Mouse (Mus musculus): ENCODE measurements around the gene B2m. TPM values are rescaled to one million over a fixed set of nuclear protein-coding genes. Genes with fewer than 3 reads are reported as not detected.
A peak's percentile ranks its signal among the peaks of the same experiment; 100 is the strongest.

B2m gene
- polyA plus RNA-seq, 1 experiment: 1,325 TPM

GRCm38 (mm10) chr2:122149716-122150115, 2.2 kb downstream of the B2m start:
- 34% methylated on average over 3 of the region's 3 CpGs for WGBS
- no peak for TF ChIP-seq POLR2A (IDR thresholded peaks at IDR 0.05; ENCODE audit: low read depth, low read length)
- no peak for TF ChIP-seq CTCF (IDR thresholded peaks at IDR 0.05; ENCODE audit: extremely low read depth, insufficient read length, insufficient replicate concordance, low read depth, low read length)
- Histone ChIP-seq H3K27ac (ENCODE audit: insufficient read depth, low read depth, low read length) (no peak overlapping the region), H3K4me3 (ENCODE audit: low read depth, low read length) (no peak overlapping the region; the same call in 1 of the 2 replicates), H3K4me1 (ENCODE audit: control insufficient read depth, insufficient read depth, insufficient read length, low read length) (peaks cover 9% of the 10 kb centered on the region), H3K27me3 (ENCODE audit: control insufficient read depth, insufficient read depth, low read length) (no peaks in the 10 kb centered on the region), H3K36me3 (ENCODE audit: control insufficient read depth, insufficient read depth, low read length) (peaks cover 46% of the 10 kb centered on the region)

- Histone ChIP-seq H3K27ac (ENCODE audit: insufficient read depth, low read depth, low read length) (no peak overlapping the region), H3K36me3 (ENCODE audit: control insufficient read depth, insufficient read depth, low read length) (peaks cover 54% of the 10 kb centered on the region), H3K4me3 (ENCODE audit: low read depth, low read length) (peak overlapping the region; percentile 24; the same call in 1 of the 2 replicates), H3K27me3 (ENCODE audit: control insufficient read depth, insufficient read depth, low read length) (no peaks in the 10 kb centered on the region), H3K4me1 (ENCODE audit: control insufficient read depth, insufficient read depth, insufficient read length, low read length) (peaks cover 7% of the 10 kb centered on the region)
- WGBS: 88% methylated on average over 1 of the region's 1 CpGs
- TF ChIP-seq CTCF (IDR thresholded peaks at IDR 0.05; ENCODE audit: extremely low read depth, insufficient read length, insufficient replicate concordance, low read depth, low read length) (no peak), POLR2A (IDR thresholded peaks at IDR 0.05; ENCODE audit: low read depth, low read length) (0 out of 2 replicates have a peak, but pooled peaks have one; percentile 14)
Observed at GRCm38 (mm10) chr2:122151221-122151620, 3.7 kb downstream of the B2m start.

GRCm38 (mm10) chr2:122152850-122153249, 5.4 kb downstream of the B2m start:
- H3K4me3 ChIP-seq (ENCODE audit: low read depth, low read length): no peak overlapping the region
- 85% methylated on average over 3 of the region's 3 CpGs for WGBS
- H3K4me1 ChIP-seq (ENCODE audit: control insufficient read depth, insufficient read depth, insufficient read length, low read length): peaks cover 5% of the 10 kb centered on the region; the same call in 1 of the 2 replicates
- H3K36me3 ChIP-seq (ENCODE audit: control insufficient read depth, insufficient read depth, low read length): peaks cover 54% of the 10 kb centered on the region
- no peak overlapping the region for H3K27ac ChIP-seq (ENCODE audit: insufficient read depth, low read depth, low read length)
- no peaks in the 10 kb centered on the region for H3K27me3 ChIP-seq (ENCODE audit: control insufficient read depth, insufficient read depth, low read length)
- no peak for TF ChIP-seq POLR2A (IDR thresholded peaks at IDR 0.05; ENCODE audit: low read depth, low read length)
- no peak for TF ChIP-seq CTCF (IDR thresholded peaks at IDR 0.05; ENCODE audit: extremely low read depth, insufficient read length, insufficient replicate concordance, low read depth, low read length)

- 90% methylated on average over 7 of the region's 7 CpGs for WGBS
- H3K27ac ChIP-seq (ENCODE audit: insufficient read depth, low read depth, low read length): no peak overlapping the region
- TF ChIP-seq CTCF (IDR thresholded peaks at IDR 0.05; ENCODE audit: extremely low read depth, insufficient read length, insufficient replicate concordance, low read depth, low read length): no peak
- TF ChIP-seq POLR2A (IDR thresholded peaks at IDR 0.05; ENCODE audit: low read depth, low read length): no peak
- no peak overlapping the region for H3K4me3 ChIP-seq (ENCODE audit: low read depth, low read length)
- no peaks in the 10 kb centered on the region for H3K27me3 ChIP-seq (ENCODE audit: control insufficient read depth, insufficient read depth, low read length)
- peaks cover 5% of the 10 kb centered on the region; the same call in 1 of the 2 replicates for H3K4me1 ChIP-seq (ENCODE audit: control insufficient read depth, insufficient read depth, insufficient read length, low read length)
- H3K36me3 ChIP-seq (ENCODE audit: control insufficient read depth, insufficient read depth, low read length): peaks cover 54% of the 10 kb centered on the region
Observed at GRCm38 (mm10) chr2:122153681-122154365, 6.3 kb downstream of the B2m start.

GRCm38 (mm10) chr2:122154479-122154878, 7.0 kb downstream of the B2m start:
- Histone ChIP-seq H3K4me1 (ENCODE audit: control insufficient read depth, insufficient read depth, insufficient read length, low read length) (peaks cover 5% of the 10 kb centered on the region; the same call in 1 of the 2 replicates), H3K27me3 (ENCODE audit: control insufficient read depth, insufficient read depth, low read length) (no peaks in the 10 kb centered on the region), H3K4me3 (ENCODE audit: low read depth, low read length) (no peak overlapping the region), H3K36me3 (ENCODE audit: control insufficient read depth, insufficient read depth, low read length) (peaks cover 50% of the 10 kb centered on the region), H3K27ac (ENCODE audit: insufficient read depth, low read depth, low read length) (no peak overlapping the region)
- TF ChIP-seq POLR2A (IDR thresholded peaks at IDR 0.05; ENCODE audit: low read depth, low read length) (no peak), CTCF (IDR thresholded peaks at IDR 0.05; ENCODE audit: extremely low read depth, insufficient read length, insufficient replicate concordance, low read depth, low read length) (no peak)
- 86% methylated on average over 2 of the region's 2 CpGs for WGBS

- Histone ChIP-seq H3K4me1 (ENCODE audit: control insufficient read depth, insufficient read depth, insufficient read length, low read length) (peaks cover 5% of the 10 kb centered on the region; the same call in 1 of the 2 replicates), H3K36me3 (ENCODE audit: control insufficient read depth, insufficient read depth, low read length) (peaks cover 45% of the 10 kb centered on the region), H3K27ac (ENCODE audit: insufficient read depth, low read depth, low read length) (no peak overlapping the region), H3K27me3 (ENCODE audit: control insufficient read depth, insufficient read depth, low read length) (no peaks in the 10 kb centered on the region), H3K4me3 (ENCODE audit: low read depth, low read length) (no peak overlapping the region)
- no peak for TF ChIP-seq POLR2A (IDR thresholded peaks at IDR 0.05; ENCODE audit: low read depth, low read length)
- no peak for TF ChIP-seq CTCF (IDR thresholded peaks at IDR 0.05; ENCODE audit: extremely low read depth, insufficient read length, insufficient replicate concordance, low read depth, low read length)
- WGBS: 88% methylated on average over 2 of the region's 2 CpGs
Observed at GRCm38 (mm10) chr2:122155292-122155691, 7.8 kb downstream of the B2m start.

GRCm38 (mm10) chr2:122156051-122156700, 8.7 kb downstream of the B2m start:
- Histone ChIP-seq H3K27me3 (ENCODE audit: control insufficient read depth, insufficient read depth, low read length) (no peaks in the 10 kb centered on the region), H3K36me3 (ENCODE audit: control insufficient read depth, insufficient read depth, low read length) (peaks cover 37% of the 10 kb centered on the region), H3K4me3 (ENCODE audit: low read depth, low read length) (no peak overlapping the region), H3K4me1 (ENCODE audit: control insufficient read depth, insufficient read depth, insufficient read length, low read length) (peaks cover 1% of the 10 kb centered on the region; the same call in 1 of the 2 replicates), H3K27ac (ENCODE audit: insufficient read depth, low read depth, low read length) (no peak overlapping the region)
- WGBS: 65% methylated on average over 4 of the region's 4 CpGs
- TF ChIP-seq CTCF (IDR thresholded peaks at IDR 0.05; ENCODE audit: extremely low read depth, insufficient read length, insufficient replicate concordance, low read depth, low read length) (no peak), POLR2A (IDR thresholded peaks at IDR 0.05; ENCODE audit: low read depth, low read length) (no peak)
